Mouse (Mus musculus): ENCODE results near the gene Dmrtc1c2.
"Not testable (repeated sequence)": the region's sequence is repeated elsewhere in the genome, so short reads cannot be mapped to it uniquely, and the experiment has no call there.

Gene Dmrtc1c2

GRCm38 (mm10) chrX:102854516-102854915 is at the start of gene Dmrtc1c2:
TSS of gene Dmrtc1c2 (minus strand) at chrX:102854616.
- DNase-seq (ENCODE audit: low spot score in 2 of 2): not testable (repeated sequence)

- DNase-seq (ENCODE audit: low spot score in 2 of 2): no peak
These were observed 13.5 kb upstream of the Dmrtc1c2 start, which contains the start of gene 1700031F05Rik for GRCm38 (mm10) chrX:102867871-102868270. TSS of gene 1700031F05Rik (minus strand) at chrX:102867971.

- DNase-seq (ENCODE audit: low spot score in 2 of 2): no peak
These were observed 42.1 kb downstream of the Dmrtc1c2 start for GRCm38 (mm10) chrX:102812311-102812710.

GRCm38 (mm10) chrX:102802663-102803062 is 51.8 kb downstream of the Dmrtc1c2 start, which contains the start of gene Dmrtc1c1:
TSS of gene Dmrtc1c1 (plus strand) at chrX:102802963.
- DNase-seq (ENCODE audit: low spot score in 2 of 2): not testable (repeated sequence)
